10 mouse cellular contexts compared by ENCODE assay signal in the genomic region with DNA sequence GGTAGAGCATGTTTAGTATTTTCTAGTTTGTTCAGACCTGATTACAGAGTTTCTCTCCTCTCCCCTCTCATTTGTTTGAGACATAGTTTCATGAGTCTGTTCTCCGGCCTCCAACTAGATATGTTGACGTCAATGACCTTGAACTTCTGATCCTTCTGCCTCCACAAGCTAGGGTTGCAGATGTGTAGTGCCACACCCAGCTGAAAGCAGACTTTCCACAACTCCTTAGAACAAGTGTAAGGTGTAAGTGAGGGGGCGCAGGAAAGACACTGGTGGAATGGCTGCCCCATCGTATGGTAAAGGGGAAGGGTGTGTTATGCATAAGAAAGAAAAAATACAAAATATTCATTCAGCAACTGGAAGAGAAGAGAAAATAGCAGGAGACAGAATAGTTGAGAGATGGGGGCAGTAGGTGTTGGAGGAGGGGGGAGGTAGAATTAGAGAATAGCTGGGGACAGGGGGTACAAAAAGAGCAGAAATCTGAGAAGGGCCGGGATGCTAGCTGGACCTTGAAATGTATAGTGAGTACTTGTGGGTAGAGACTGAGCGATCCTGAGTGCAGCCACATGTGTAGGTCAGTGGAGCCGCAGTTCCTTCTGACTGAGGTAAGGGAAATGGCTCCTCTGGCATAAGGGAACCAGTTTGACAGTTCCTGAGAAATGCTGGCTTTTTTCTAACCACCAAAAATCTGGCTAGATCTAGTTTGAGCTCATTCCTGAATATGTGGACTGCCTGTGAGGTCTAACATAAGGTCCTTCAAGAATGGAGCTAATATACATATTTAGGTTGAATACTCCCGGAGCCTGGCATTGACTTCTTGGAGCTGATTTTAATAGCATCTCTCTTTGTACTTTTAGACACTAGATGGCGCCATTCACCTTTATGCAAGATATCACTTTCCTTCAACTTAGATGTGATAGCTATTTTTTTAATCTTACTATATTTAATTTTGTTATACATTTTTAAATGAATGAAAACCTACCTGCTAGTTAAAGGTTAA. TPM values are rescaled to one million over a fixed set of nuclear protein-coding genes. Genes with fewer than 3 reads are reported as not detected.
DNase-seq lines count a peak whose midpoint lies in the region; ATAC-seq and TF ChIP-seq lines count a peak whose summit lies in the region.
"Had no signal": no experiment of that assay in that cellular context is flagged by ENCODE, and none has a peak within 500 bp of the region (broad histone marks: within the 10 kb centered on the region; RNA-seq: fewer than 3 reads in every experiment).

No protein-coding gene starts in this region.

- H3K4me3 ChIP-seq in hindbrain, embryonic 11.5 days (ENCODE audit: low read depth, low read length): no peak overlapping the region
- H3K4me3 ChIP-seq in hindbrain, embryonic 12.5 days: no peak overlapping the region
- no peak overlapping the region for H3K4me3 ChIP-seq in G1E (ENCODE audit: low read depth, low read length)
- H3K4me3 ChIP-seq in hindbrain, postnatal 0 days (ENCODE audit: low read length): no peak overlapping the region
- H3K4me3 ChIP-seq: embryonic facial prominence, embryonic 13.5 days had no signal

- H3K4me2 ChIP-seq in hindbrain, embryonic 11.5 days (replicated peaks; ENCODE audit: low read depth, low read length): no peak overlapping the region
- H3K4me2 ChIP-seq in hindbrain, embryonic 12.5 days (replicated peaks): no peak overlapping the region
- no peak overlapping the region for H3K4me2 ChIP-seq in hindbrain, postnatal 0 days (ENCODE audit: low read depth, low read length)
- H3K4me2 ChIP-seq: embryonic facial prominence, embryonic 13.5 days had no signal

- no peak; the same call in 1 of the 2 replicates for TF ChIP-seq CTCF in G1E (IDR thresholded peaks at IDR 0.05; ENCODE audit: low read depth, low read length)
- peak; percentile 70 for TF ChIP-seq CTCF in hindbrain, postnatal 0 days (IDR thresholded peaks at IDR 0.05; ENCODE audit: low read depth)

- no peak overlapping the region for H3K9ac ChIP-seq in hindbrain, embryonic 11.5 days (ENCODE audit: low read depth, low read length)
- H3K9ac ChIP-seq in hindbrain, embryonic 12.5 days: no peak overlapping the region
- H3K9ac ChIP-seq in hindbrain, postnatal 0 days (replicated peaks; ENCODE audit: low read length): no peak overlapping the region
- H3K9ac ChIP-seq: embryonic facial prominence, embryonic 13.5 days had no signal

- WGBS in hindbrain, embryonic 11.5 days: 72% methylated on average over 9 of the region's 9 CpGs
- WGBS in hindbrain, embryonic 12.5 days: 66% methylated on average over 9 of the region's 9 CpGs
- WGBS in hindbrain, postnatal 0 days: 65% methylated on average over 9 of the region's 9 CpGs

- peak; percentile 69 for DNase-seq in hindbrain, embryonic 11.5 days (ENCODE audit: low spot score)
- DNase-seq in A20 (ENCODE audit: low read depth, low spot score) (peak; percentile 79), G1E (ENCODE audit: low spot score) (peak; percentile 19)
- peak; percentile 88 for DNase-seq in hindbrain, postnatal 0 days (ENCODE audit: low spot score)
- no peak for DNase-seq in ovary, adult 18-20 months (ENCODE audit: low spot score)
- DNase-seq in adrenal gland, postnatal 10 days: no peak

- H3K27ac ChIP-seq in hindbrain, embryonic 11.5 days (ENCODE audit: low read depth, low read length): no peak overlapping the region
- H3K27ac ChIP-seq in hindbrain, embryonic 12.5 days: no peak overlapping the region
- no peak overlapping the region for H3K27ac ChIP-seq in hindbrain, postnatal 0 days
- H3K27ac ChIP-seq: embryonic facial prominence, embryonic 13.5 days had no signal

- H3K4me1 ChIP-seq in hindbrain, embryonic 11.5 days (replicated peaks; ENCODE audit: control insufficient read depth, insufficient read depth, low read length): no peaks in the 10 kb centered on the region
- H3K4me1 ChIP-seq in hindbrain, embryonic 12.5 days: no peaks in the 10 kb centered on the region
- peaks cover 40% of the 10 kb centered on the region for H3K4me1 ChIP-seq in G1E (ENCODE audit: insufficient read depth, low read depth, low read length)
- no peaks in the 10 kb centered on the region for H3K4me1 ChIP-seq in hindbrain, postnatal 0 days (ENCODE audit: insufficient read depth, low read length)
- H3K4me1 ChIP-seq: embryonic facial prominence, embryonic 13.5 days had no signal

- no peaks in the 10 kb centered on the region for H3K36me3 ChIP-seq in hindbrain, embryonic 11.5 days (ENCODE audit: control insufficient read depth, insufficient read depth, low read length)
- H3K36me3 ChIP-seq in hindbrain, embryonic 12.5 days: no peaks in the 10 kb centered on the region
- no peaks in the 10 kb centered on the region for H3K36me3 ChIP-seq in G1E (replicated peaks)
- no peaks in the 10 kb centered on the region for H3K36me3 ChIP-seq in hindbrain, postnatal 0 days (ENCODE audit: insufficient read depth, low read length)
- H3K36me3 ChIP-seq: embryonic facial prominence, embryonic 13.5 days had no signal

- no peaks in the 10 kb centered on the region for H3K9me3 ChIP-seq in hindbrain, embryonic 11.5 days (ENCODE audit: control insufficient read depth, low read length)
- no peaks in the 10 kb centered on the region for H3K9me3 ChIP-seq in hindbrain, embryonic 12.5 days (replicated peaks)
- no peaks in the 10 kb centered on the region for H3K9me3 ChIP-seq in G1E (replicated peaks)
- H3K9me3 ChIP-seq in hindbrain, postnatal 0 days (ENCODE audit: low read length): no peaks in the 10 kb centered on the region
- H3K9me3 ChIP-seq: embryonic facial prominence, embryonic 13.5 days had no signal

- no peak for ATAC-seq in hindbrain, embryonic 11.5 days (ENCODE audit: low FRiP score)
- ATAC-seq in hindbrain, embryonic 12.5 days (ENCODE audit: low FRiP score): no peak
- ATAC-seq in G1E (ENCODE audit: extremely low read depth, insufficient number of reproducible peaks, low FRiP score, poor library complexity, severe bottlenecking): no peak
- ATAC-seq in hindbrain, postnatal 0 days: no peak
- no peak for ATAC-seq in monocyte, adult 5-6 weeks (replicated peaks; ENCODE audit: insufficient number of reproducible peaks, low FRiP score, low TSS enrichment, poor library complexity, severe bottlenecking)

- no peaks in the 10 kb centered on the region for H3K27me3 ChIP-seq in hindbrain, embryonic 11.5 days (ENCODE audit: control insufficient read depth, insufficient read depth, low read length)
- H3K27me3 ChIP-seq in hindbrain, embryonic 12.5 days: 0 out of 2 replicates have a peak, but pooled peaks cover 3% of the 10 kb centered on the region
- no peaks in the 10 kb centered on the region; the same call in 1 of the 2 replicates for H3K27me3 ChIP-seq in G1E (ENCODE audit: insufficient read depth, low read length)
- no peaks in the 10 kb centered on the region for H3K27me3 ChIP-seq in hindbrain, postnatal 0 days (ENCODE audit: insufficient read depth, low read length)

RNA-seq across cellular contexts. Expression of a gene that starts 9.6 kb away (rescaled TPM):
- 33.2 and 36.6 TPM in 2 replicates for polyA plus RNA-seq in hindbrain, embryonic 11.5 days (2014; fragmentation: Nextera tagmentation; extraction: Ambion mirVana)
- 35.4 and 35.9 TPM in 2 replicates for polyA plus RNA-seq in hindbrain, embryonic 12.5 days (2016; fragmentation: Nextera tagmentation; extraction: Ambion mirVana)
- total RNA-seq in G1E (2014; fragmentation: Nextera tagmentation) (13.2 and 13.9 TPM in 2 replicates), G1E (2017) (10.0 TPM in 2 replicates)
- polyA plus RNA-seq in G1E (2012): 14.0 and 14.4 TPM in 2 replicates
- 25.4 and 40.4 TPM in 2 replicates for total RNA-seq in hindbrain, postnatal 0 days (2014; rRNA removed)
- polyA plus RNA-seq in hindbrain, postnatal 0 days (2015; fragmentation: Nextera tagmentation; extraction: Ambion mirVana): 32.0 and 34.4 TPM in 2 replicates
- 7.0 to 16.2 TPM (median 9.7 TPM) in 3 replicates for total RNA-seq in monocyte, adult 5-6 weeks (2017)
- 10 to 100 TPM; 14.0 to 17.7 TPM for total RNA-seq in adrenal gland, postnatal 10 days (2021)

RNA-seq across cellular contexts. Expression of a gene that starts 10.0 kb away (rescaled TPM):
- not detected in 2 replicates for polyA plus RNA-seq in hindbrain, embryonic 11.5 days (2014; fragmentation: Nextera tagmentation; extraction: Ambion mirVana)
- 0.63 TPM in 1 of 2 replicates, not detected in the other for polyA plus RNA-seq in hindbrain, embryonic 12.5 days (2016; fragmentation: Nextera tagmentation; extraction: Ambion mirVana)
- 1.1 and 1.3 TPM in 2 replicates for total RNA-seq in G1E (2014; fragmentation: Nextera tagmentation)
- total RNA-seq in G1E (2017): 0.41 and 0.76 TPM in 2 replicates
- 0.90 and 0.91 TPM in 2 replicates for polyA plus RNA-seq in G1E (2012)
- total RNA-seq in hindbrain, postnatal 0 days (2014; rRNA removed): 0.52 TPM in 1 of 2 replicates, not detected in the other
- polyA plus RNA-seq in hindbrain, postnatal 0 days (2015; fragmentation: Nextera tagmentation; extraction: Ambion mirVana): 0.86 and 1.5 TPM in 2 replicates
- 0.97 TPM in 1 of 3 replicates, not detected in the others for total RNA-seq in monocyte, adult 5-6 weeks (2017)
- total RNA-seq in adrenal gland, postnatal 10 days (2021): under 1 TPM; 0.45 to 0.76 TPM

RNA-seq across cellular contexts. Expression of a gene that starts 17.8 kb away (rescaled TPM):
- not detected in 2 replicates for polyA plus RNA-seq in hindbrain, embryonic 11.5 days (2014; fragmentation: Nextera tagmentation; extraction: Ambion mirVana)
- not detected in 2 replicates for polyA plus RNA-seq in hindbrain, embryonic 12.5 days (2016; fragmentation: Nextera tagmentation; extraction: Ambion mirVana)
- total RNA-seq in G1E (2014; fragmentation: Nextera tagmentation) (not detected in 2 replicates), G1E (2017) (not detected in 2 replicates)
- not detected in 2 replicates for polyA plus RNA-seq in G1E (2012)
- 0.68 and 0.86 TPM in 2 replicates for total RNA-seq in hindbrain, postnatal 0 days (2014; rRNA removed)
- polyA plus RNA-seq in hindbrain, postnatal 0 days (2015; fragmentation: Nextera tagmentation; extraction: Ambion mirVana): 1.0 and 1.4 TPM in 2 replicates
- total RNA-seq in monocyte, adult 5-6 weeks (2017): 0.43 TPM in 1 of 3 replicates, not detected in the others
- under 1 TPM in 1 of 2 experiments, not detected in 1; 0.24 TPM for total RNA-seq in adrenal gland, postnatal 10 days (2021)
- polyA plus RNA-seq: embryonic facial prominence, embryonic 13.5 days had no signal

RNA-seq across cellular contexts. Expression of a gene that starts 27.3 kb away (rescaled TPM):
- polyA plus RNA-seq in hindbrain, embryonic 11.5 days (2014; fragmentation: Nextera tagmentation; extraction: Ambion mirVana): 10.2 TPM in 2 replicates
- polyA plus RNA-seq in hindbrain, embryonic 12.5 days (2016; fragmentation: Nextera tagmentation; extraction: Ambion mirVana): 10.3 and 11.3 TPM in 2 replicates
- total RNA-seq in G1E (2014; fragmentation: Nextera tagmentation) (44.0 and 44.6 TPM in 2 replicates), G1E (2017) (22.5 and 22.7 TPM in 2 replicates)
- polyA plus RNA-seq in G1E (2012): 1.7 and 2.1 TPM in 2 replicates
- total RNA-seq in hindbrain, postnatal 0 days (2014; rRNA removed): 15.7 and 17.8 TPM in 2 replicates
- polyA plus RNA-seq in hindbrain, postnatal 0 days (2015; fragmentation: Nextera tagmentation; extraction: Ambion mirVana): 6.1 and 6.3 TPM in 2 replicates
- total RNA-seq in monocyte, adult 5-6 weeks (2017): 45.8 to 71.9 TPM (median 49.6 TPM) in 3 replicates
- 10 to 100 TPM; 26.1 to 27.6 TPM for total RNA-seq in adrenal gland, postnatal 10 days (2021)

RNA-seq across cellular contexts. Expression of a gene that starts 32.5 kb away (rescaled TPM):
- not detected in 2 replicates for polyA plus RNA-seq in hindbrain, embryonic 11.5 days (2014; fragmentation: Nextera tagmentation; extraction: Ambion mirVana)
- not detected in 2 replicates for polyA plus RNA-seq in hindbrain, embryonic 12.5 days (2016; fragmentation: Nextera tagmentation; extraction: Ambion mirVana)
- 0.83 TPM in 1 of 2 replicates, not detected in the other for total RNA-seq in G1E (2014; fragmentation: Nextera tagmentation)
- total RNA-seq in G1E (2017): 0.38 TPM in 1 of 2 replicates, not detected in the other
- polyA plus RNA-seq in G1E (2012): 0.08 TPM in 1 of 2 replicates, not detected in the other
- not detected in 2 replicates for total RNA-seq in hindbrain, postnatal 0 days (2014; rRNA removed)
- not detected in 2 replicates for polyA plus RNA-seq in hindbrain, postnatal 0 days (2015; fragmentation: Nextera tagmentation; extraction: Ambion mirVana)
- 25.8 to 50.1 TPM (median 35.3 TPM) in 3 replicates for total RNA-seq in monocyte, adult 5-6 weeks (2017)
- 1 to 10 TPM; 3.0 to 3.2 TPM for total RNA-seq in adrenal gland, postnatal 10 days (2021)
- total RNA-seq: left cerebral cortex, postnatal 10 days had no signal
- polyA plus RNA-seq: embryonic facial prominence, embryonic 13.5 days had no signal

Comparison
In these comparisons a context has a peak if more than half of its experiments do, and no peak if none do; other contexts are left out.
1. DNase-seq: peak in hindbrain, embryonic 11.5 days (single experiment), A20 (single experiment), G1E (single experiment) and hindbrain, postnatal 0 days (single experiment); none in ovary, adult 18-20 months (single experiment) and adrenal gland, postnatal 10 days (single experiment).